Mouse (Mus musculus) stomach, postnatal 0 days (tissue): Measurements from ENCODE around the gene Ngfr. TPM values are rescaled to one million over a fixed set of nuclear protein-coding genes. Genes with fewer than 3 reads are reported as not detected.

ENCODE experiments used
- ATAC-seq: fragments of 200-750 bp; cut with Nextera tagmentation; 2 replicates; pipeline ENCODE4 v1.8.0; 2017; ENCODE audit not compliant: low FRiP score, low TSS enrichment
- DNase-seq: peaks from one replicate; pipeline ENCODE4 v3.0.0-alpha.2; 2016; ENCODE audit warnings: low spot score
- H3K27ac ChIP-seq: fragments of 300-500 bp; sonication (generic); replicated peaks from 2 replicates; pipeline ENCODE4 v1.5.1; 2014; ENCODE audit warnings: mild to moderate bottlenecking, control low read depth
- H3K27me3 ChIP-seq: fragments of 300-500 bp; sonication (generic); 2 replicates; pipeline ENCODE4 v1.6.1; 2014; ENCODE audit warnings: low read length; ENCODE audit not compliant: control insufficient read depth, insufficient read depth
- H3K36me3 ChIP-seq: fragments of 300-500 bp; sonication (generic); 2 replicates; pipeline ENCODE4 v1.6.1; 2014; ENCODE audit warnings: low read length, mixed read lengths; ENCODE audit not compliant: control insufficient read depth, insufficient read depth
- H3K4me1 ChIP-seq: fragments of 300-500 bp; sonication (generic); replicated peaks from 2 replicates; pipeline ENCODE4 v1.6.1; 2014; ENCODE audit warnings: antibody characterized with exemption; ENCODE audit not compliant: control insufficient read depth, insufficient read depth
- H3K4me2 ChIP-seq: fragments of 300-500 bp; sonication (generic); replicated peaks from 2 replicates; pipeline ENCODE4 v1.6.1; 2014; ENCODE audit warnings: low read depth, mild to moderate bottlenecking, control low read depth, moderate library complexity
- H3K4me3 ChIP-seq: fragments of 300-500 bp; sonication (generic); 2 replicates; pipeline ENCODE4 v1.5.1; 2014; ENCODE audit warnings: low read depth, low read length, control low read depth
- H3K9ac ChIP-seq: fragments of 300-500 bp; sonication (generic); 2 replicates; pipeline ENCODE4 v1.6.1; 2014; ENCODE audit warnings: mild to moderate bottlenecking, low read length, control low read depth, mixed read lengths
- H3K9me3 ChIP-seq: fragments of 300-500 bp; sonication (generic); 2 replicates; pipeline ENCODE4 v1.6.1; 2016; ENCODE audit warnings: low read length; ENCODE audit not compliant: control insufficient read depth
- CTCF ChIP-seq: IDR thresholded peaks from 2 replicates; pipeline ENCODE4 v1.5.1; 2016; ENCODE audit warnings: antibody characterized with exemption, low read depth, mild to moderate bottlenecking, moderate library complexity
- EP300 ChIP-seq: optimal IDR thresholded peaks from 2 replicates; pipeline ENCODE3; 2016; ENCODE audit warnings: antibody characterized with exemption
- WGBS: fragments of 180-500 bp; shearing (Covaris S2); extraction: QIAGEN DNeasy Blood & Tissue Kit; methylation state at CpG from one replicate; pipeline ENCODE4 v1.1.7; 2014; 5-methylcytosine and 5-hydroxymethylcytosine counted together
- polyA plus RNA-seq: library from polyadenylated mRNA; unstranded; fragments of >200 nt; fragmentation: Nextera tagmentation; extraction: Ambion mirVana; gene quantifications from 2 replicates; pipeline ENCODE4 v1.2.1, GENCODE M21; 2015

The Ngfr gene
- polyA plus RNA-seq, 1 experiment from 2014 or later = 3.9 TPM

DNA sequence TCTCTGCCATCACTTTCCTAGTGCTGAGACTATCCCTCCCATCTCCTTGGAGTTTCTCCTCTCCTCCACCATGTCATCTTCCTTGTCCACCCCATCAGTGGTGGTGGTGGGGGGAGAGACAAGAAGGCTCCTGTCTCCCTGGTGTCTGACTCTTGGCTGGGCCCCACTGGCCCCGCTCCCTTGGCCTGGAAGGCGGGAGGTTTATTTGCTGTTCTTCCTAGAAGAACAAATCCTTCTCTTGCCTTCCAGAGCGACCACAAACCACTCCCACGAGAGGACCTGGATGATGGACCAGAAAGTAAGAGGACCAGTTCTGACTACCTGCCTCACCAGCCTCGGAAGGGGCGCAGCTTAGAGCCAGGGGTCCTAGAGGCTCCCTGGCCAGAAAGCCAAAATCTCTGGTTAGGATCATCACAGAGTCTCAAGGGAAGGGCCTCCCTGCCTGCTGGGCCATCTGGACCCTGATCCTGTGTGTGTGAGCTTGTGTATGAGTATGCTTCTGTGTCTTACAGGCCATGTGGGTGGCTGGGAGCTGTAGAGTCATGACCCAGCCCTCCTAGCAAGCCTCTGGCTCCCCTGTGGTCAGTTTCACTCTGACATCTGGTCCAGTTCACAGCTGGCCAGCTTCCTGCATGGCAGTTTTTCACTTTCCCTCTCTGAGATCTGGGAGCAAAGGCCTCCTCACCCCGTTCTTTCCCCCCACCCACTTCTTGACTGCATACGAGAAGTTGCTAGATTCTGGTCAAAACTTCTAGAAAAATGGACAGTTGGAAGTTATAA, 19.4 kb downstream of the Ngfr start:
- DNase-seq (no peak), ATAC-seq (no peak)
- no peak overlapping the region for H3K4me3 ChIP-seq
- no peaks in the 10 kb centered on the region for H3K36me3 ChIP-seq
- WGBS = 39% methylated on average over 8 of the region's 8 CpGs
- no peaks in the 10 kb centered on the region for H3K27me3 ChIP-seq
- H3K4me1 ChIP-seq = 0 out of 2 replicates have a peak, but pooled peaks cover 9% of the 10 kb centered on the region
- no peak overlapping the region for H3K9ac ChIP-seq
- H3K9me3 ChIP-seq = no peaks in the 10 kb centered on the region
- TF ChIP-seq CTCF (no peak), EP300 (no peak)
- no peak overlapping the region for H3K4me2 ChIP-seq
- H3K27ac ChIP-seq = peak overlapping the region; percentile 58

DNA sequence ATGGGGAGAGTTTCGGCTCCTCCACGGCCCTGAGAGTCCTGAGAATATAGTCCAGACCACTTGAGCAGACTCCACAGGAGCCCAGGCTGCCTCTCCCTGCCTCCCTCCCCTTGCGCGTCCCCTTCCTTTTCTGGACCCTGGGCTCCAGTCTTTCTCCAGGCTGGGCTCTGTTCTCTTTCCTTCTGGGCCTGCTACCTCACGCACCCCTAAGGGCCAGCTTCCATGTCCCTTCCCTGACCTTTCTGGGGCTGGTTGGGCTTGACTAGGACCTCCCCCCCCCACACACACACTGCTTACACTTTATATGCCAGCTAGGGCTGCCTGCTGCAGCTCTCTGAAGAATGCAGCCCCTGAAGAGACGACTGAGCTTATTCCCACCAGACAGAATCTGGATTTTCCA, 20.2 kb downstream of the Ngfr start:
- DNase-seq = no peak
- Histone ChIP-seq H3K9ac (no peak overlapping the region), H3K27me3 (no peaks in the 10 kb centered on the region), H3K4me2 (no peak overlapping the region), H3K36me3 (no peaks in the 10 kb centered on the region), H3K9me3 (no peaks in the 10 kb centered on the region), H3K27ac (peak overlapping the region; percentile 58), H3K4me3 (no peak overlapping the region), H3K4me1 (0 out of 2 replicates have a peak, but pooled peaks cover 9% of the 10 kb centered on the region)
- no peak for TF ChIP-seq EP300
- no peak for TF ChIP-seq CTCF
- 58% methylated on average over 6 of the region's 6 CpGs for WGBS
- peak; percentile 47; the same call in 1 of the 2 replicates for ATAC-seq

DNA sequence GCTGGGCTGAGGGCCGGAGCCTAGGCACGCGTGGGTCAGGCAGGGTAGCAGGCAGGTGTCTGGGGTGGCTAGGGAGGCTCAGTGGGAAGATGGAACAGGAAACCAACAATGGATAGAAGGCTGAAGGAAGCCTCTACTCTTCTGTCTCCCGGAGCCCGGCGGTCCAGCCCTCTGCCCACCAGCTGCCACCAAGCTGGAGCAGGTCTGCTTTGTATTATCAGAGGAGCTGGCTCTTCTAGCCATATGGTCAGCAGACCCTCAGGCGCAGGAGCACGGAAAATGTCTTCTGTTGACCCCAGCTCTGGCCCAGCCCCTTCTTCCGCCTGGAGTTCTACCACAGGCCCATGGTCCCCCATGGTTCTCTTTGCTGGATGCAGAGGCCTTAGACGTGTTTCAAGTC, 22.2 kb downstream of the Ngfr start:
- H3K9me3 ChIP-seq = no peaks in the 10 kb centered on the region
- 84% methylated on average over 10 of the region's 10 CpGs for WGBS
- H3K27me3 ChIP-seq = no peaks in the 10 kb centered on the region
- 0 out of 2 replicates have a peak, but pooled peaks cover 3% of the 10 kb centered on the region for H3K4me1 ChIP-seq
- no peaks in the 10 kb centered on the region for H3K36me3 ChIP-seq
- no peak overlapping the region for H3K4me2 ChIP-seq
- H3K9ac ChIP-seq = no peak overlapping the region
- DNase-seq = no peak
- TF ChIP-seq EP300 = no peak
- TF ChIP-seq CTCF = no peak
- no peak overlapping the region for H3K27ac ChIP-seq
- no peak for ATAC-seq
- H3K4me3 ChIP-seq = no peak overlapping the region

DNA sequence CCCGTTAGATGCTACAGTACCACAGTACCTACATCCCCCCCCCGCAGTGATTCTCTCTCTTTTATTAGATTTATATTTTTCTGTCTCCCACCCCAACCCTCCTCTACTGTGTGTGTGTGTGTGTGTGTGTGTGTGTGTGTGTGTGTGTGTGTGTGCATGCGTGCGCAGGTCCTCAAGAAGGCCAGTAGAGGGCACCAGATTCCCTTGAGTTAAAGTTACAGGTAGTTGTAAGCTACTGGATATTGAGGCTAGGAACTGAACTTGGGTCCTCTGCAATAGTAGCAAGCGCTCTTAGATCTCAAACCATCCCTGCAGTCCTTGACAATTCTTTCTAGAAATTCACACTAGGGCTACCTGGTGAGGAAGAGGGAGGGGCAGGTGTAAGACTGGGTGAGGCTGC, 23.7 kb downstream of the Ngfr start:
- TF ChIP-seq EP300 (no peak), CTCF (peak; percentile 26)
- H3K4me1 ChIP-seq = peaks cover 3% of the 10 kb centered on the region; the same call in 1 of the 2 replicates
- 94% methylated on average over 5 of the region's 5 CpGs for WGBS
- no peaks in the 10 kb centered on the region for H3K9me3 ChIP-seq
- no peak overlapping the region for H3K9ac ChIP-seq
- no peak overlapping the region for H3K4me2 ChIP-seq
- no peaks in the 10 kb centered on the region for H3K27me3 ChIP-seq
- H3K36me3 ChIP-seq = no peaks in the 10 kb centered on the region
- DNase-seq (no peak), ATAC-seq (no peak)
- H3K4me3 ChIP-seq = no peak overlapping the region
- no peak overlapping the region for H3K27ac ChIP-seq

DNA sequence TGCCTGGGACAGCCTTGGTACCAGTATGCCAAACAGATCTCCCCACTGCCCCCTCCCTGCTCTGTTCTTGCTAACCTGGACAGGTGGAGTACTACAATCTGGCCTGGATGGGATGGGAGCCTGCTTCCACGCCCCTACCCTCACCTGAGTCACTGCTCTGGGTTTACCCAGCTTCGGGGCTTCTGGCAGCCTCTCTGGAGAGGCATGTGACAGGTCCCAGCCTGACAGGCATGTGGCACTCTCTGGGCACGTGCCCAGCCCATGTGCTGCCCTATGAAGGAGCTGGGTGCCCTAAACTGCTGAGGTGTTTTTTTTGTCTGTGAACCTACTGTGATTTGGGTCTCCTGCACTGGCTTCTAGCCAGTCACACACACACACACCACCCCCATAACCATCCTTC, 26.8 kb downstream of the Ngfr start:
- H3K4me2 ChIP-seq = no peak overlapping the region
- no peak overlapping the region for H3K9ac ChIP-seq
- H3K4me3 ChIP-seq = no peak overlapping the region
- TF ChIP-seq EP300 = no peak
- no peaks in the 10 kb centered on the region for H3K9me3 ChIP-seq
- no peaks in the 10 kb centered on the region for H3K36me3 ChIP-seq
- ATAC-seq (peak; percentile 60), DNase-seq (no peak)
- no peaks in the 10 kb centered on the region; the same call in 1 of the 2 replicates for H3K4me1 ChIP-seq
- no peak overlapping the region for H3K27ac ChIP-seq
- no peaks in the 10 kb centered on the region for H3K27me3 ChIP-seq
- 46% methylated on average over 3 of the region's 3 CpGs for WGBS

DNA sequence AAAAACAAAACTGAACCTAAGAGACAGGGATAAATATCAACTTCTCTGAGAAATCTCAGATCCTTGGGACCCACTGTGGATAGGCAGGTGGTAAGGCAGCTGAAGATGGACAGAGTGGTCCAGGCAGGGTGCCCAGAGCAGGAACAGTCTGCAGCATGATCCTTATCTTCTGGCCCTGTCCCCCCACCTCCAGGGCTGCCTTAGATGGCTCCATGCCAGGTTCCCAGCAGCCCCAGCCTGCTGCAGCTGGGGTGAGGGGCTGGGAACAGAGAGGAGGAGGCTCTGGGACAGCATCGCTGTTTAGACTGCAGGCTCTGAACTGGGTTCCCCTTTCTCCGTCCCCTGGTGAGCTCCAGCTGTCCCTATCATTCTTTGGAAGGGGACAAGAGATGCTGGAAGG, 27.8 kb downstream of the Ngfr start:
- H3K4me3 ChIP-seq = no peak overlapping the region
- no peaks in the 10 kb centered on the region; the same call in 1 of the 2 replicates for H3K4me1 ChIP-seq
- TF ChIP-seq EP300 = no peak
- TF ChIP-seq CTCF = no peak
- 52% methylated on average over 2 of the region's 2 CpGs for WGBS
- H3K27ac ChIP-seq = no peak overlapping the region
- H3K9me3 ChIP-seq = no peaks in the 10 kb centered on the region
- ATAC-seq = no peak
- H3K27me3 ChIP-seq = no peaks in the 10 kb centered on the region
- no peak for DNase-seq
- no peaks in the 10 kb centered on the region for H3K36me3 ChIP-seq
- no peak overlapping the region for H3K9ac ChIP-seq
- H3K4me2 ChIP-seq = no peak overlapping the region
